Mouse (Mus musculus): Measurements from ENCODE around the gene Hoxa2. TPM values are rescaled to one million over a fixed set of nuclear protein-coding genes. Genes with fewer than 3 reads are reported as not detected.

Gene Hoxa2
- polyA plus RNA-seq, 1 experiment from 2014 or later, result 68.1 TPM

DNA sequence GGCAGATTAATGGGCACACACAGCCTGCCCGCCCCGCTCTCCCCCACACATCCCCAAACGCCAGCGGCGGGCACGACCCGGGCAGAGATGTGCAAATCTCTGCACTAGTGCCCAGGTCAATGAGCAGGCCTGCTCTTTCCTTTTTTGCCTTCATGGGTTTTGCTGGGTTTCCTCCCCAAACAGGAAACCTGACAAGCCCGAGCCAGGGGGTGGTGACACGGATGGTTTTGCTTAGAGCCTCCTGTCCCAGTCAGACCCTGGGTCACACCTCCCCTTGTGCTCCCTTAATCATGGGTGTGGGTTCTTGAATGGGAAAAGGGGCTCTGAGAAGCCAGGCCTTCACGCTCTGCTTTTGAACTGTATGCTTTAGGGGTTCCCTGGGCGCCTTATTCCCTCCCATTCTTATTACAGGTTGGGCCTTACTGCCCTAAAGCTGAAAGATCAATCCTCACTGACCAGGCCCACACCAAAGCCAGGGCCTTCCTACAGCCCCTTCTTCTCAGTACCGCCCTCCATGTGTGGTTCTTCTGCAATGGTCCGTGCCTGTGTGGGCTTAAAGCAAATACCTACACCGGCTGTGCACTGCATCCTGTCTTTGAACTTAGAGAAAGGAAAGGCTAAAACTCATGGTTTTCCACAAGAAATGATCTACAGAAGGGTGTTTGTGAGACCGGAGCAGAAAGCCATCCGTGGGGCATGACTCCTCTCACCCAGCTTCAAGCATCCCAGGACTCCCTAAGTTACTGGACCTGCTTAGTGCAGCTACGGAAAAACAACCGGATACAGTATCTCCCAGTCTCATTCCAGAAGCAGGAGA is 44.4 kb upstream of the Hoxa2 start:
- 2% methylated on average over 17 of the region's 18 CpGs for WGBS
- no peak overlapping the region for H3K9ac ChIP-seq (ENCODE audit: low read depth, low read length)
- ATAC-seq (ENCODE audit: low FRiP score) (no peak), DNase-seq (ENCODE audit: low spot score) (peak; percentile 55)
- no peaks in the 10 kb centered on the region for H3K9me3 ChIP-seq (ENCODE audit: control insufficient read depth, low read length)
- no peak overlapping the region for H3K27ac ChIP-seq (ENCODE audit: low read depth, low read length)
- H3K4me2 ChIP-seq (replicated peaks; ENCODE audit: low read depth, low read length), result peak overlapping the region; percentile 23; the same call in 1 of the 2 replicates
- no peak overlapping the region; the same call in 1 of the 2 replicates for H3K4me3 ChIP-seq (ENCODE audit: low read depth, low read length)
- H3K36me3 ChIP-seq (ENCODE audit: control insufficient read depth, insufficient read depth, low read length), result no peaks in the 10 kb centered on the region
- peaks cover 93% of the 10 kb centered on the region for H3K27me3 ChIP-seq (ENCODE audit: control insufficient read depth, insufficient read depth, low read length)
- H3K4me1 ChIP-seq (replicated peaks; ENCODE audit: control insufficient read depth, insufficient read depth, low read length), result peaks cover 4% of the 10 kb centered on the region; the same call in 1 of the 2 replicates

DNA sequence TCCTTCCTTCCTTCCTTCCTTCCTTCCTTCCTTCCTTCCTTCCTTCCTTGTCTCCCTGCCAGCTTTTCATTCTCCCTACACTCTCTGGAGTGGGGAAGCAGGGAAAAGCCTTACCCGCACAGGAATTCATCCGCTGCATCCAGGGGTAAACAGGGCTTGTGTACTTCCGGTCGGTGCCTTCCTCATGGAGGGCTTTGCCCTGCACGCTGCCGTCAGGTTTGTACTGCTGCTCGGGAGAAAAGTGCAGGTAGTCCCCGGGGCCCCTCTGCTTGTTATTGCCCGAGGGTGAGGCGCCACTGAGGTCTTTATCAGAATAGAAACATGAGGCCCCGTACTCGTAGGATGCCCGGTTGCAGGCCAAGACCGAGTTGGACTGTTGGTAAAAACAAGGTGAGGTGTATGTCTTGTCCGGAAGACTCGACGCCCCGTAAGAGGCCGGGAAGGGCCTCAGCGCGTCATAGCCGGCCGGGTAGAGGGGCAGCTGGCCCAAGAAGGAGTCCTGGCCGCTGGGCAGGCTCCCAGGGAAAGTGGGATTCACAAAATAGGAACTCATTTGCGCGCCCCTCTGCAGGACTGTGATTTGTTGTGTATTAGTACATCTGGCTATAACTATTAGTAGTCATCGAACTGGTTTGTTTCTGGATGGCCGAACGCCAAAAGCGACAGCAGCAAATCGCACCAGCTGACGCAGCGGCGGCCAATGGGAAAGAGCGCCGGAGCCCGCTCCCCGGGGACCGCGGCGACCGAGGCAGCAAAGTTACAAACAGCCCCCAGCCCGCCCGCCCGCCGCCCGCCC is 43.6 kb upstream of the Hoxa2 start, which contains the start of gene Hoxa6:
Gene Hoxa6 (minus strand): TSS at position 651 of the 796 bp plus-strand sequence.
- WGBS, result 1% methylated on average over 42 of the region's 47 CpGs
- H3K27me3 ChIP-seq (ENCODE audit: control insufficient read depth, insufficient read depth, low read length), result peaks cover 94% of the 10 kb centered on the region
- H3K4me2 ChIP-seq (replicated peaks; ENCODE audit: low read depth, low read length), result peak within 1 kb of the TSS; percentile 23
- 0 out of 2 replicates have a peak within 1 kb of the TSS, but pooled peaks have one; percentile 11 for H3K9ac ChIP-seq (ENCODE audit: low read depth, low read length)
- no peaks in the 10 kb centered on the region for H3K36me3 ChIP-seq (ENCODE audit: control insufficient read depth, insufficient read depth, low read length)
- H3K4me1 ChIP-seq (replicated peaks; ENCODE audit: control insufficient read depth, insufficient read depth, low read length), result peaks cover 4% of the 10 kb centered on the region; the same call in 1 of the 2 replicates
- H3K9me3 ChIP-seq (ENCODE audit: control insufficient read depth, low read length), result no peaks in the 10 kb centered on the region
- DNase-seq (ENCODE audit: low spot score) (peak; percentile 55), ATAC-seq (ENCODE audit: low FRiP score) (no peak)
- peak within 1 kb of the TSS; percentile 23 for H3K4me3 ChIP-seq (ENCODE audit: low read depth, low read length)
- H3K27ac ChIP-seq (ENCODE audit: low read depth, low read length), result 0 out of 2 replicates have a peak within 1 kb of the TSS, but pooled peaks have one; percentile 30

DNA sequence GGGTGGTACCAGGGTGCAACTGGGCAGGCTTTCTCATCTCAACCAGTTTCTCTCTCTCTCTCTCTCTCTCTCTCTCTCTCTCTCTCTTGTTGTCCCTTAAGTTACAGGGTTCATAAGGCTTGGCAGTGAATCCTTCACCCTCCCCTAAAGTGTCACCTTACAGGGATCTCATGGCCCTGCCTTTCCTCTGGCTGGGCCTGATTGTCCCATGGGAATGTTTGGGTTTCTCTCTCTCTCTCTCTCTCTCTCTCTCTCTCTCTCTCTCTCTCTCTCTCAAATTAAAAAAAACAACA is 43.0 kb upstream of the Hoxa2 start:
- Histone ChIP-seq H3K36me3 (ENCODE audit: control insufficient read depth, insufficient read depth, low read length) (no peaks in the 10 kb centered on the region), H3K9me3 (ENCODE audit: control insufficient read depth, low read length) (no peaks in the 10 kb centered on the region), H3K4me2 (replicated peaks; ENCODE audit: low read depth, low read length) (peak overlapping the region; percentile 14; the same call in 1 of the 2 replicates), H3K4me1 (replicated peaks; ENCODE audit: control insufficient read depth, insufficient read depth, low read length) (peaks cover 4% of the 10 kb centered on the region; the same call in 1 of the 2 replicates), H3K9ac (ENCODE audit: low read depth, low read length) (no peak overlapping the region), H3K4me3 (ENCODE audit: low read depth, low read length) (no peak overlapping the region), H3K27me3 (ENCODE audit: control insufficient read depth, insufficient read depth, low read length) (peaks cover 94% of the 10 kb centered on the region), H3K27ac (ENCODE audit: low read depth, low read length) (no peak overlapping the region)
- DNase-seq (ENCODE audit: low spot score), result no peak
- ATAC-seq (ENCODE audit: low FRiP score), result no peak

DNA sequence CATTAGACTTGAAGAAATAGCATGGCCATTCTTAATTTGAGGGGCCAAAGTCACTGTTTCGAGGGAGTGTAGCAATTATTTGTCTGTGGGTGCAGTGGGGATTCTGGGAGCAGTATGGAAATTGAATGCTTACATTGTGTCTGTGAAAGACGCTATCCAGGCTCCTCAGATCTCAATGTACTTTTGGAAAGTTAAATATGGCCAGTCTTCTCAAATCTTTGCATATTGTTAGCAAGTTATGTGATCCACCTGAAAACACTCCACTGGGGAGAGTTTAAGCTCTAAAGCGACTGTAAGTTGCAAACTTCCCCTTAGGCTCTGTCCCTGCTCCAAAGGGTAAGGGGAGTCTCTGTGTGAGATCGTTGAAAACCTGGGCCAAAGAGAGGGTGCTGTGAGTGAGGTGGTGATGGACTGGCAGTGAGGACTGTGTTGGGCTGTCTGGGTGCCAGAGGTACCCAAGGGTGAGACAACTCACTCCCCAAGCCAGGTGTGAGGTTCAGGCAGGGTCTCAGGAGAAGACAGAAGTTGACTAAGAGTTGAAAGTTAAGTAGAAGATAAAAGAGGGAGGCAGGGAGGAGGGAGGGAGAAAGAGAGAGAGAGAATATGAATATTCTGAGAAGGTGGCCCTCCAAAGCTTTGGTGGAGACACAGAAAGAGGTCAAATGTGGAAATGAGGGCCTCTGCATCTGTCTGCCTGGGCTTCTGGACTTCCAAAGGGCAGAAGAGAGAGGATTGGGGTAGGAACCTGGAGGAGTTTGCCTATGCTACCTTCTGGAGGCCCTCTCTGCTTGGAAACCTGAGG is 42.5 kb upstream of the Hoxa2 start:
- Histone ChIP-seq H3K27ac (ENCODE audit: low read depth, low read length) (no peak overlapping the region), H3K9me3 (ENCODE audit: control insufficient read depth, low read length) (no peaks in the 10 kb centered on the region), H3K4me2 (replicated peaks; ENCODE audit: low read depth, low read length) (peak overlapping the region; percentile 14; the same call in 1 of the 2 replicates), H3K9ac (ENCODE audit: low read depth, low read length) (peak overlapping the region; percentile 12; the same call in 1 of the 2 replicates), H3K27me3 (ENCODE audit: control insufficient read depth, insufficient read depth, low read length) (peaks cover 93% of the 10 kb centered on the region), H3K4me3 (ENCODE audit: low read depth, low read length) (no peak overlapping the region; the same call in 1 of the 2 replicates), H3K36me3 (ENCODE audit: control insufficient read depth, insufficient read depth, low read length) (no peaks in the 10 kb centered on the region), H3K4me1 (replicated peaks; ENCODE audit: control insufficient read depth, insufficient read depth, low read length) (peaks cover 4% of the 10 kb centered on the region; the same call in 1 of the 2 replicates)
- DNase-seq (ENCODE audit: low spot score) (peak; percentile 54), ATAC-seq (ENCODE audit: low FRiP score) (no peak)
- WGBS, result 8% methylated on average over 4 of the region's 4 CpGs

DNA sequence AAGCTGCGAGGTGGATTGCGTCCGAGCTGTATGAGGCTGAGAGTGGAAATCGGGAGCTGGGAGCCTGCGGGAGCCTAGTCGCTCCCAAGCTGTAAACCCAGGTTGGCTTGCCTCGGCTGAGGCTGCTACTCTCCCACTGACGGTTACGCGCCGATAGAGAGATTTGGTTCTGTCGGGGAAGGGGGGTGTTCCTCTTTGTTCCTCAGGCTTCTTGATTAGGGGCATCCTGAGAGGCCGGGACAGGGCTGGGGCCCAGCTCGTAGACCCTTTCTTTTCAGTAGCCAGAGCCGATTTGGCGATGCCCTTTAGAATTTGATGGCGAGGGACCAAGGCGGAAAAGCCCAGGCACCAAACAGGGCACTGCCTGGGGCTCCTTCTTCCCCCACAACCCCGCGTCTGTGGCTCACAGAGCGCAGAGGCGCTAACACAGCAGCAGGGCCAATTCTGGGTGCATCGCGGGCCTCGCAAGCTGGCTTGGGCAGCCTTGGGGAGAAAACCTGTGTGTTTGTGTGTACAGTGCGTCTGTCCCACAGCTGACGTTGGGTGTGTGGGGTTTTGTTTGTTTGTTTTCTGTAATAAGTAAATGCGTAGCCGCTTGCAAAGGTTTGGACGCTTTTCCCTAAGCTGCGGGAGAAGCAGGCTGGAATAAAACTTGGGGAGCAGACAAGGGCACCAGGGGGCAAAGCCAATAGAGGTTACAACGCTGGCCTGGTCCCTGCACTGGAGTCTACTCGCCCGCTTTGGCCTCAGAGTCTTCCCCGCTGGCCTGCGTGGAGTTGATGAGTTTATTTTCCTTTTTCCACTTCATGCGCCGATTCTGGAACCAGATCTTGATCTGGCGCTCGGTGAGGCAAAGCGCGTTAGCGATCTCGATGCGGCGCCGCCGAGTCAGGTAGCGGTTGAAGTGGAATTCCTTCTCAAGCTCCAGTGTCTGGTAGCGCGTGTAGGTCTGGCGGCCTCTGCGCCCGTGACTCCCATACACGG is 41.3 kb upstream of the Hoxa2 start:
- H3K4me1 ChIP-seq (replicated peaks; ENCODE audit: control insufficient read depth, insufficient read depth, low read length), result 0 out of 2 replicates have a peak, but pooled peaks cover 4% of the 10 kb centered on the region
- peak overlapping the region; percentile 12 for H3K9ac ChIP-seq (ENCODE audit: low read depth, low read length)
- peak overlapping the region; percentile 48 for H3K27ac ChIP-seq (ENCODE audit: low read depth, low read length)
- H3K4me3 ChIP-seq (ENCODE audit: low read depth, low read length), result peak overlapping the region; percentile 17
- ATAC-seq (ENCODE audit: low FRiP score), result no peak
- DNase-seq (ENCODE audit: low spot score), result peak; percentile 65
- H3K9me3 ChIP-seq (ENCODE audit: control insufficient read depth, low read length), result no peaks in the 10 kb centered on the region
- peaks cover 91% of the 10 kb centered on the region for H3K27me3 ChIP-seq (ENCODE audit: control insufficient read depth, insufficient read depth, low read length)
- H3K36me3 ChIP-seq (ENCODE audit: control insufficient read depth, insufficient read depth, low read length), result no peaks in the 10 kb centered on the region
- WGBS, result under 1% methylated on average over 55 of the region's 55 CpGs
- H3K4me2 ChIP-seq (replicated peaks; ENCODE audit: low read depth, low read length), result peak overlapping the region; percentile 39

DNA sequence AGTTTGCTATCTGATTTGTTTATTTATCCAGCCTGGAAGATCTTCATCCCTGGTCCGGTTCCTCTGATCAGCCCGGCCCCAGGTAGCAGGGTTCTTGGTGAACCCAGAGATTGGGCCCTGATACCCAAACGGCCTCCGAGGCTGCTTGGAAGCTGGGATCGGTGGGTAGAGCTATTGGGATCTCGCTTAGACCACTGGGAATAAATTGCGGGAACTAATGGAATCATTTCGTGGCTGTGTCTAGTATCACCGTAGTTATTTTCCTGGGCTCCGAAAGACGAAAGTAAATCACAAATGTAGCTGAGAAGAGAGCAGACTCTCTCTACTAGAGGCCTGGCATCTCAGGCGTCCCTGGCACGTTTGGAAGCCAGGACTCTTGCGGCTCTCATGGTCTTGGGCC is 40.6 kb upstream of the Hoxa2 start:
- DNase-seq (ENCODE audit: low spot score), result peak; percentile 66
- no peak for ATAC-seq (ENCODE audit: low FRiP score)
- H3K4me2 ChIP-seq (replicated peaks; ENCODE audit: low read depth, low read length), result peak overlapping the region; percentile 39; the same call in 1 of the 2 replicates
- H3K9ac ChIP-seq (ENCODE audit: low read depth, low read length), result peak overlapping the region; percentile 12; the same call in 1 of the 2 replicates
- 0 out of 2 replicates have a peak, but pooled peaks cover 4% of the 10 kb centered on the region for H3K4me1 ChIP-seq (replicated peaks; ENCODE audit: control insufficient read depth, insufficient read depth, low read length)
- H3K4me3 ChIP-seq (ENCODE audit: low read depth, low read length), result peak overlapping the region; percentile 17; the same call in 1 of the 2 replicates
- H3K27ac ChIP-seq (ENCODE audit: low read depth, low read length), result peak overlapping the region; percentile 48
- no peaks in the 10 kb centered on the region for H3K36me3 ChIP-seq (ENCODE audit: control insufficient read depth, insufficient read depth, low read length)
- 3% methylated on average over 14 of the region's 14 CpGs for WGBS
- no peaks in the 10 kb centered on the region for H3K9me3 ChIP-seq (ENCODE audit: control insufficient read depth, low read length)
- H3K27me3 ChIP-seq (ENCODE audit: control insufficient read depth, insufficient read depth, low read length), result peaks cover 93% of the 10 kb centered on the region

DNA sequence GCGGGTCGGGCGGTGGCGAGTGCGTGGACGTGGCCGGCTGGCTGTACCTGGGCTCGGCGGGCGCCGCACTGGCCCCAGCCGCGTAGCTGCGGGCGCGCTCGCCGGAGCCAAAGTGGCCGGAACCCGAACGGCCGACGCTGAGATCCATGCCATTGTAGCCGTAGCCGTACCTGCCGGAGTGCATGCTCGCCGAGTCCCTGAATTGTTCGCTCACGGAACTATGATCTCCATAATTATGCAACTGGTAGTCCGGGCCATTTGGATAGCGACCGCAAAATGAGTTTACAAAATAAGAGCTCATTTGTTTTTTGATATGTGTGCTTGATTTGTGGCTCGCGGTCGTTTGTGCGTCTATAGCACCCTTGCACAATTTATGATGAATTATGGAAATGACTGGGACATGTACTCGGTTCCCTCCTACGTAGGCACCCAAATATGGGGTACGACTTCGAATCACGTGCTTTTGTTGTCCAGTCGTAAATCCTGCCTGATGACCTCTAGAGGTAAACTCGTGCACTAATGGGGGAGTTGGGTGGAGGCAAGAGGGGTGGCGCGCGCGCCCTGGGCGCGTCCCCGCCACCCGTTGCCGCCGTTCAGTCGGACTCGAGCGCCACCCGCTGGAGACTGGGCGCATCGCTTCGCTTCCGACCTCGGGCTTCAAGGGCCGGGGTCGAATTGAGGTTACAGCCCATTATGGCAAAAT is 39.6 kb upstream of the Hoxa2 start, which contains the start of gene Hoxa5:
Gene Hoxa5 (minus strand): TSS at position 538 of the 703 bp plus-strand sequence.
- Histone ChIP-seq H3K27me3 (ENCODE audit: control insufficient read depth, insufficient read depth, low read length) (peaks cover 93% of the 10 kb centered on the region), H3K9me3 (ENCODE audit: control insufficient read depth, low read length) (no peaks in the 10 kb centered on the region), H3K27ac (ENCODE audit: low read depth, low read length) (peak within 1 kb of the TSS; percentile 79), H3K4me3 (ENCODE audit: low read depth, low read length) (peak within 1 kb of the TSS; percentile 56), H3K9ac (ENCODE audit: low read depth, low read length) (peak within 1 kb of the TSS; percentile 77), H3K4me1 (replicated peaks; ENCODE audit: control insufficient read depth, insufficient read depth, low read length) (0 out of 2 replicates have a peak, but pooled peaks cover 4% of the 10 kb centered on the region), H3K36me3 (ENCODE audit: control insufficient read depth, insufficient read depth, low read length) (no peaks in the 10 kb centered on the region), H3K4me2 (replicated peaks; ENCODE audit: low read depth, low read length) (peak within 1 kb of the TSS; percentile 59)
- DNase-seq (ENCODE audit: low spot score) (peak; percentile 62), ATAC-seq (ENCODE audit: low FRiP score) (peak; percentile 64; the same call in 1 of the 2 replicates)
- under 1% methylated on average over 58 of the region's 65 CpGs for WGBS
